Mouse (Mus musculus): Measurements from ENCODE around the gene Mfsd6. TPM values are rescaled to one million over a fixed set of nuclear protein-coding genes. Genes with fewer than 3 reads are reported as not detected.
A peak's percentile ranks its signal among the peaks of the same experiment; 100 is the strongest.

The Mfsd6 gene
- total and polyA plus RNA-seq, 3 experiments, result 10.3 to 20.1 (median 18.9) TPM

DNA sequence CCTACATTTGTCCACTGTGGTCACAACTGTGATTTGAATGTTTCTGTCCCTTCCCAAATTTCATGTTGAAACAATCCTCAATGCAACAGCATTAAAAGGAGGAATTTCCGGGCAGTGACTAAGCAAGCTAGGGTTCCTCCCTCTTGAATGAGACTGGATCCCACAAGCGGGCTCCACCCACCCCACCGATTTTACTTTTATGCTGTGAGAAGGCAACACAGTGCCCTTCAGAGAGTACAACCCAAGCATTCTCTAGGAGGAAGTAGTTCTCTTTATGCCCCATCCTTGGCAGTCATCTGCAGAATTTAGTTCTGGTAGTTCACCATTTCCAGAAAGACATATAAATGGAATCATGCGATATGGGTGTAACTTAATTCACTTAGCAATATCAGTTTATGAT lies 6.9 kb upstream of the Mfsd6 start:
- Histone ChIP-seq H3K4me3 (no peak overlapping the region), H3K4me1 (ENCODE audit: control insufficient read depth, insufficient read depth, low read length) (no peaks in the 10 kb centered on the region), H3K79me2 (replicated peaks; ENCODE audit: control insufficient read depth, insufficient read depth, low read length) (no peaks in the 10 kb centered on the region), H3K27ac (no peak overlapping the region), H3K27me3 (ENCODE audit: control insufficient read depth, insufficient read depth, low read length) (no peaks in the 10 kb centered on the region), H3K36me3 (ENCODE audit: control insufficient read depth, insufficient read depth, low read length) (no peaks in the 10 kb centered on the region), H3K9ac (ENCODE audit: low read depth, low read length) (no peak overlapping the region)
- intact Hi-C loops (cut with DNase I), result no loop called here
- 76% methylated on average over 4 of the region's 4 CpGs for WGBS
- TF ChIP-seq CTCF (IDR thresholded peaks at IDR 0.05) (no peak), POLR2A (IDR thresholded peaks at IDR 0.05; ENCODE audit: insufficient read depth, low read depth, low read length) (no peak), EP300 (IDR thresholded peaks at IDR 0.05; ENCODE audit: insufficient read depth, low read depth, low read length) (no peak)
- DNase-seq, result peak in 1 of 2 experiments; percentile 39

GRCm38 (mm10) chr1:52730258-52730657 lies 3.0 kb upstream of the Mfsd6 start:
- H3K9ac ChIP-seq (ENCODE audit: low read depth, low read length), result no peak overlapping the region
- H3K27ac ChIP-seq, result no peak overlapping the region
- H3K36me3 ChIP-seq (ENCODE audit: control insufficient read depth, insufficient read depth, low read length), result no peaks in the 10 kb centered on the region
- no peak for DNase-seq
- intact Hi-C loops (cut with DNase I), result no loop called here
- no peak for TF ChIP-seq EP300 (IDR thresholded peaks at IDR 0.05; ENCODE audit: insufficient read depth, low read depth, low read length)
- no peak for TF ChIP-seq CTCF (IDR thresholded peaks at IDR 0.05)
- TF ChIP-seq POLR2A (IDR thresholded peaks at IDR 0.05; ENCODE audit: insufficient read depth, low read depth, low read length), result no peak
- no peaks in the 10 kb centered on the region for H3K27me3 ChIP-seq (ENCODE audit: control insufficient read depth, insufficient read depth, low read length)
- peaks cover 2% of the 10 kb centered on the region for H3K4me1 ChIP-seq (ENCODE audit: control insufficient read depth, insufficient read depth, low read length)
- no peaks in the 10 kb centered on the region for H3K79me2 ChIP-seq (replicated peaks; ENCODE audit: control insufficient read depth, insufficient read depth, low read length)
- WGBS, result 51% methylated on average over 1 of the region's 1 CpGs
- no peak overlapping the region for H3K4me3 ChIP-seq

DNA sequence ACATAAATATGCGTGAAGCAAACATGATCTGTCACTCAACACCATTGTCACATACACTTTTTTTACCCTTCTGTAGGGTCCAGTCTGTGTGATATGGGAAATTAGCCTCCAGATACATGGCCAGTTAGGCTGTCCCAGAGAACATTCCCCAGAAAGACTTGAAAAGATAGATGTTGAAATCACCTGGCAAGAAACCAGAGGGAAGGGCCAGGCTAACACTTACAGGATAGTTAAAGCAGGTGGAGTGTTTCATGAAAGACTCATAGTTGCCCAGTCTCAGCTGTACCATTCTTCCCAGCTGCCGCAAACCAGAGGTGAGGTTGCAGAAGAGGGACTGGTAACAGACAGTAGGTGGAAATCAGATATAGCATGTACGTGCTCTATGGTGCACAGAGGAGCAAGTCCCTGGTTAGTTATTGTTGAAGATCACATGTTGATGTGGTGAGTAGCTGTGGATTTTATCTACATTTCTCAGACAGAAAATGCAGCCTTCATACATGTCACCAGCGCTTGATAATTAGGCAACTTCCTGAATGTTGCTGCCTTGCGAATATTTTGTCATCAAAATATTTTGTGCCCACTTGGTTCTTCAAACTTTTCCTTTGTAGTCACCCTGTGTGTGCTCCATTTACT lies 1.7 kb upstream of the Mfsd6 start:
- no peak overlapping the region for H3K4me3 ChIP-seq
- intact Hi-C loops (cut with DNase I), result loop anchor here (5.0 kb wide), 1 partner anchor 82 kb away; no protein-coding TSS in a partner anchor
- H3K4me1 ChIP-seq (ENCODE audit: control insufficient read depth, insufficient read depth, low read length), result peaks cover 2% of the 10 kb centered on the region
- WGBS, result 92% methylated on average over 5 of the region's 5 CpGs
- H3K36me3 ChIP-seq (ENCODE audit: control insufficient read depth, insufficient read depth, low read length), result no peaks in the 10 kb centered on the region
- no peak overlapping the region for H3K9ac ChIP-seq (ENCODE audit: low read depth, low read length)
- no peak for DNase-seq
- no peak for TF ChIP-seq CTCF (IDR thresholded peaks at IDR 0.05)
- no peak for TF ChIP-seq EP300 (IDR thresholded peaks at IDR 0.05; ENCODE audit: insufficient read depth, low read depth, low read length)
- no peak for TF ChIP-seq POLR2A (IDR thresholded peaks at IDR 0.05; ENCODE audit: insufficient read depth, low read depth, low read length)
- no peak overlapping the region for H3K27ac ChIP-seq
- H3K79me2 ChIP-seq (replicated peaks; ENCODE audit: control insufficient read depth, insufficient read depth, low read length), result no peaks in the 10 kb centered on the region
- no peaks in the 10 kb centered on the region for H3K27me3 ChIP-seq (ENCODE audit: control insufficient read depth, insufficient read depth, low read length)

GRCm38 (mm10) chr1:52726371-52727055 lies 749 bp downstream of the Mfsd6 start:
- Histone ChIP-seq H3K9ac (ENCODE audit: low read depth, low read length) (peak overlapping the region; percentile 98), H3K27ac (peak overlapping the region; percentile 87), H3K4me1 (ENCODE audit: control insufficient read depth, insufficient read depth, low read length) (peaks cover 2% of the 10 kb centered on the region), H3K36me3 (ENCODE audit: control insufficient read depth, insufficient read depth, low read length) (no peaks in the 10 kb centered on the region), H3K4me3 (peak overlapping the region; percentile 61), H3K27me3 (ENCODE audit: control insufficient read depth, insufficient read depth, low read length) (no peaks in the 10 kb centered on the region), H3K79me2 (replicated peaks; ENCODE audit: control insufficient read depth, insufficient read depth, low read length) (no peaks in the 10 kb centered on the region)
- under 1% methylated on average over 55 of the region's 56 CpGs for WGBS
- DNase-seq, result peak; percentile 82 to 84
- intact Hi-C loops (cut with DNase I), result loop anchor here (2.0 to 5.0 kb wide), 2 partner anchors 50 to 79 kb away; no protein-coding TSS in a partner anchor
- TF ChIP-seq POLR2A (IDR thresholded peaks at IDR 0.05; ENCODE audit: insufficient read depth, low read depth, low read length) (0 out of 2 replicates have a peak, but pooled peaks have one; percentile 27), CTCF (IDR thresholded peaks at IDR 0.05) (no peak), EP300 (IDR thresholded peaks at IDR 0.05; ENCODE audit: insufficient read depth, low read depth, low read length) (0 out of 2 replicates have a peak, but pooled peaks have one; percentile 30)

GRCm38 (mm10) chr1:52722586-52722985 lies 4.7 kb downstream of the Mfsd6 start:
- WGBS, result 31% methylated on average over 4 of the region's 4 CpGs

More at GRCm38 (mm10) chr1:52722586-52722985, 4.7 kb downstream of the Mfsd6 start:
- H3K27ac ChIP-seq, result no peak overlapping the region
- H3K4me1 ChIP-seq (ENCODE audit: control insufficient read depth, insufficient read depth, low read length), result peaks cover 5% of the 10 kb centered on the region
- no peak overlapping the region for H3K9ac ChIP-seq (ENCODE audit: low read depth, low read length)
- intact Hi-C loops (cut with DNase I), result no loop called here
- no peak for TF ChIP-seq EP300 (IDR thresholded peaks at IDR 0.05; ENCODE audit: insufficient read depth, low read depth, low read length)
- TF ChIP-seq POLR2A (IDR thresholded peaks at IDR 0.05; ENCODE audit: insufficient read depth, low read depth, low read length), result no peak
- no peak for TF ChIP-seq CTCF (IDR thresholded peaks at IDR 0.05)
- H3K36me3 ChIP-seq (ENCODE audit: control insufficient read depth, insufficient read depth, low read length), result peaks cover 2% of the 10 kb centered on the region; the same call in 1 of the 2 replicates
- peak in 1 of 2 experiments; percentile 52 for DNase-seq
- no peaks in the 10 kb centered on the region for H3K27me3 ChIP-seq (ENCODE audit: control insufficient read depth, insufficient read depth, low read length)
- no peak overlapping the region for H3K4me3 ChIP-seq
- H3K79me2 ChIP-seq (replicated peaks; ENCODE audit: control insufficient read depth, insufficient read depth, low read length), result 0 out of 2 replicates have a peak, but pooled peaks cover 2% of the 10 kb centered on the region
